Mouse (Mus musculus): ENCODE measurements around the gene Scn3a.

The Scn3a gene

GRCm38 (mm10) chr2:65414237-65414636 is 153.2 kb downstream of the Scn3a start:
- peak; percentile 31 to 65 for DNase-seq (ENCODE audit: inconsistent age in 2 of 2, low spot score in 1 of 2)

- peak in 1 of 2 experiments; percentile 76 for DNase-seq (ENCODE audit: inconsistent age in 2 of 2, low spot score in 1 of 2)
Measured at GRCm38 (mm10) chr2:65413746-65414145, 153.7 kb downstream of the Scn3a start.

Data from adrenal gland, adult (tissue).